Mouse (Mus musculus) liver, embryonic 16.5 days (tissue): ENCODE data around the gene C8g. TPM values are rescaled to one million over a fixed set of nuclear protein-coding genes. Genes with fewer than 3 reads are reported as not detected.

Experiments
- ATAC-seq: fragments of 200-750 bp; cut with Nextera tagmentation; 2 replicates; pipeline ENCODE4 v1.8.0; 2017; ENCODE audit warnings: low read depth, mild to moderate bottlenecking, moderate number of reproducible peaks, moderate library complexity
- H3K27ac ChIP-seq: fragments of 300-500 bp; sonication (generic); 2 replicates; pipeline ENCODE4 v1.5.1; 2014; ENCODE audit warnings: mild to moderate bottlenecking, low read length
- H3K27me3 ChIP-seq: fragments of 300-500 bp; sonication (generic); 2 replicates; pipeline ENCODE4 v1.6.1; 2014; ENCODE audit warnings: low read depth, low read length, mixed read lengths; ENCODE audit not compliant: control insufficient read depth, insufficient read depth
- H3K36me3 ChIP-seq: fragments of 300-500 bp; sonication (generic); 2 replicates; pipeline ENCODE4 v1.6.1; 2014; ENCODE audit warnings: mild to moderate bottlenecking; ENCODE audit not compliant: control insufficient read depth, insufficient read depth
- H3K4me1 ChIP-seq: fragments of 300-500 bp; sonication (generic); 2 replicates; pipeline ENCODE4 v1.6.1; 2014; ENCODE audit warnings: low read depth, low read length, mixed read lengths; ENCODE audit not compliant: control insufficient read depth
- H3K4me2 ChIP-seq: fragments of 300-500 bp; sonication (generic); 2 replicates; pipeline ENCODE4 v1.6.1; 2014; ENCODE audit warnings: low read depth, low read length, mixed read lengths
- H3K4me3 ChIP-seq: fragments of 300-500 bp; sonication (generic); 2 replicates; pipeline ENCODE4 v1.5.1; 2014; ENCODE audit warnings: low read depth, mild to moderate bottlenecking, low read length
- H3K9ac ChIP-seq: fragments of 300-500 bp; sonication (generic); 2 replicates; pipeline ENCODE4 v1.6.1; 2014; ENCODE audit warnings: low read depth, low read length
- H3K9me3 ChIP-seq: fragments of 300-500 bp; sonication (generic); replicated peaks from 2 replicates; pipeline ENCODE4 v1.6.1; 2016; ENCODE audit warnings: low read length; ENCODE audit not compliant: control insufficient read depth
- WGBS: fragments of 180-500 bp; shearing (Covaris S2); extraction: QIAGEN DNeasy Blood & Tissue Kit; methylation state at CpG from one replicate; pipeline ENCODE4 v1.1.7; 2014; ENCODE audit not compliant: insufficient replicate concordance; 5-methylcytosine and 5-hydroxymethylcytosine counted together
- polyA plus RNA-seq: library from polyadenylated mRNA; unstranded; fragments of >200 nt; fragmentation: Nextera tagmentation; extraction: Ambion mirVana; gene quantifications from 2 replicates; pipeline ENCODE4 v1.2.1, GENCODE M21; 2015

Gene C8g
- polyA plus RNA-seq, 1 experiment from 2014 or later: 105 TPM

- no peak overlapping the region for H3K4me2 ChIP-seq
- H3K9ac ChIP-seq: no peak overlapping the region
- no peak overlapping the region for H3K27ac ChIP-seq
- peaks cover under 1% of the 10 kb centered on the region; the same call in 1 of the 2 replicates for H3K4me1 ChIP-seq
- ATAC-seq: no peak
- 54% methylated on average over 5 of the region's 5 CpGs for WGBS
- no peak overlapping the region for H3K4me3 ChIP-seq
- no peaks in the 10 kb centered on the region for H3K27me3 ChIP-seq
- no peaks in the 10 kb centered on the region for H3K9me3 ChIP-seq
- H3K36me3 ChIP-seq: no peaks in the 10 kb centered on the region
Observed at GRCm38 (mm10) chr2:25492988-25493387, 8.5 kb downstream of the C8g start.

- Histone ChIP-seq H3K4me1 (peaks cover 2% of the 10 kb centered on the region; the same call in 1 of the 2 replicates), H3K9me3 (no peaks in the 10 kb centered on the region), H3K4me3 (no peak overlapping the region), H3K4me2 (no peak overlapping the region), H3K36me3 (no peaks in the 10 kb centered on the region), H3K27me3 (no peaks in the 10 kb centered on the region), H3K27ac (no peak overlapping the region), H3K9ac (no peak overlapping the region)
- ATAC-seq: no peak
- WGBS: 56% methylated on average over 7 of the region's 7 CpGs
Observed at GRCm38 (mm10) chr2:25488671-25489068, 12.8 kb downstream of the C8g start.

- Histone ChIP-seq H3K4me2 (no peak overlapping the region), H3K27ac (no peak overlapping the region), H3K4me3 (no peak overlapping the region), H3K9ac (no peak overlapping the region), H3K9me3 (no peaks in the 10 kb centered on the region), H3K4me1 (peaks cover 2% of the 10 kb centered on the region; the same call in 1 of the 2 replicates), H3K36me3 (no peaks in the 10 kb centered on the region), H3K27me3 (no peaks in the 10 kb centered on the region)
- 55% methylated on average over 6 of the region's 6 CpGs for WGBS
- no peak for ATAC-seq
Observed at GRCm38 (mm10) chr2:25487965-25488670, 13.4 kb downstream of the C8g start.

GRCm38 (mm10) chr2:25484901-25485647 is 16.4 kb downstream of the C8g start:
- peak; percentile 88 for ATAC-seq
- Histone ChIP-seq H3K9me3 (no peaks in the 10 kb centered on the region), H3K27ac (peak overlapping the region; percentile 63), H3K9ac (no peak overlapping the region), H3K27me3 (no peaks in the 10 kb centered on the region), H3K4me1 (peaks cover 2% of the 10 kb centered on the region; the same call in 1 of the 2 replicates), H3K36me3 (no peaks in the 10 kb centered on the region), H3K4me2 (no peak overlapping the region), H3K4me3 (no peak overlapping the region)
- WGBS: 52% methylated on average over 11 of the region's 11 CpGs

- Histone ChIP-seq H3K9ac (no peak overlapping the region), H3K9me3 (no peaks in the 10 kb centered on the region), H3K27ac (no peak overlapping the region), H3K4me1 (peaks cover 2% of the 10 kb centered on the region; the same call in 1 of the 2 replicates), H3K4me2 (no peak overlapping the region), H3K4me3 (no peak overlapping the region), H3K27me3 (no peaks in the 10 kb centered on the region), H3K36me3 (no peaks in the 10 kb centered on the region)
- ATAC-seq: no peak
- 13% methylated on average over 7 of the region's 7 CpGs for WGBS
Observed at GRCm38 (mm10) chr2:25482969-25483368, 18.6 kb downstream of the C8g start.

GRCm38 (mm10) chr2:25480541-25480940 is 21.0 kb downstream of the C8g start:
- H3K36me3 ChIP-seq: no peaks in the 10 kb centered on the region
- no peak overlapping the region for H3K9ac ChIP-seq
- H3K27ac ChIP-seq: no peak overlapping the region
- H3K27me3 ChIP-seq: no peaks in the 10 kb centered on the region
- H3K4me3 ChIP-seq: no peak overlapping the region
- 50% methylated on average over 1 of the region's 1 CpGs for WGBS
- H3K9me3 ChIP-seq: no peaks in the 10 kb centered on the region
- no peak for ATAC-seq
- no peak overlapping the region for H3K4me2 ChIP-seq
- H3K4me1 ChIP-seq: 0 out of 2 replicates have a peak, but pooled peaks cover 1% of the 10 kb centered on the region

GRCm38 (mm10) chr2:25479551-25480311 is 21.8 kb downstream of the C8g start:
- no peak overlapping the region for H3K9ac ChIP-seq
- no peaks in the 10 kb centered on the region for H3K27me3 ChIP-seq
- no peak overlapping the region for H3K4me3 ChIP-seq
- no peak for ATAC-seq
- WGBS: 52% methylated on average over 10 of the region's 10 CpGs
- no peak overlapping the region for H3K4me2 ChIP-seq
- no peaks in the 10 kb centered on the region for H3K36me3 ChIP-seq
- no peaks in the 10 kb centered on the region for H3K4me1 ChIP-seq
- H3K27ac ChIP-seq: no peak overlapping the region
- H3K9me3 ChIP-seq: no peaks in the 10 kb centered on the region

GRCm38 (mm10) chr2:25477967-25478675 is 23.4 kb downstream of the C8g start:
- 80% methylated on average over 3 of the region's 3 CpGs for WGBS
- H3K4me2 ChIP-seq: no peak overlapping the region
- H3K4me3 ChIP-seq: no peak overlapping the region
- no peak overlapping the region for H3K9ac ChIP-seq
- H3K36me3 ChIP-seq: no peaks in the 10 kb centered on the region
- no peaks in the 10 kb centered on the region for H3K4me1 ChIP-seq
- H3K27me3 ChIP-seq: no peaks in the 10 kb centered on the region
- H3K27ac ChIP-seq: no peak overlapping the region
- no peaks in the 10 kb centered on the region for H3K9me3 ChIP-seq
- no peak for ATAC-seq
